Mouse (Mus musculus) lung, embryonic 16.5 days (tissue): ENCODE data around the gene Cox10. TPM values are rescaled to one million over a fixed set of nuclear protein-coding genes. Genes with fewer than 3 reads are reported as not detected.
A peak's percentile ranks its signal among the peaks of the same experiment; 100 is the strongest.

Source experiments
- ATAC-seq: fragments of 200-750 bp; cut with Nextera tagmentation; 2 replicates; pipeline ENCODE4 v1.8.0; 2017; ENCODE audit warnings: low read depth, mild to moderate bottlenecking, moderate library complexity
- H3K27ac ChIP-seq: fragments of 300-500 bp; sonication (generic); 2 replicates; pipeline ENCODE4 v1.5.1; 2014; ENCODE audit warnings: mild to moderate bottlenecking, control low read depth, low read length
- H3K27me3 ChIP-seq: fragments of 300-500 bp; sonication (generic); 2 replicates; pipeline ENCODE4 v1.6.1; 2014; ENCODE audit warnings: low read depth, low read length, mixed read lengths; ENCODE audit not compliant: control insufficient read depth, insufficient read depth
- H3K36me3 ChIP-seq: fragments of 300-500 bp; sonication (generic); 2 replicates; pipeline ENCODE4 v1.6.1; 2014; ENCODE audit warnings: low read length; ENCODE audit not compliant: control insufficient read depth, insufficient read depth
- H3K4me1 ChIP-seq: fragments of 300-500 bp; sonication (generic); replicated peaks from 2 replicates; pipeline ENCODE4 v1.6.1; 2014; ENCODE audit warnings: low read length, mixed read lengths; ENCODE audit not compliant: control insufficient read depth, insufficient read depth
- H3K4me2 ChIP-seq: fragments of 300-500 bp; sonication (generic); 2 replicates; pipeline ENCODE4 v1.6.1; 2014; ENCODE audit warnings: low read depth, low read length, control low read depth
- H3K4me3 ChIP-seq: fragments of 300-500 bp; sonication (generic); 2 replicates; pipeline ENCODE4 v1.5.1; 2014; ENCODE audit warnings: mild to moderate bottlenecking, low read length, control low read depth
- H3K9ac ChIP-seq: fragments of 300-500 bp; sonication (generic); 2 replicates; pipeline ENCODE4 v1.6.1; 2014; ENCODE audit warnings: low read length, control low read depth
- H3K9me3 ChIP-seq: fragments of 300-500 bp; sonication (generic); 2 replicates; pipeline ENCODE4 v1.6.1; 2016; ENCODE audit warnings: low read length; ENCODE audit not compliant: control insufficient read depth
- WGBS: fragments of 180-500 bp; shearing (Covaris S2); extraction: QIAGEN DNeasy Blood & Tissue Kit; methylation state at CpG from one replicate; pipeline ENCODE4 v1.1.7; 2014; 5-methylcytosine and 5-hydroxymethylcytosine counted together
- polyA plus RNA-seq: library from polyadenylated mRNA; unstranded; fragments of >200 nt; fragmentation: Nextera tagmentation; extraction: Ambion mirVana; gene quantifications from 2 replicates; pipeline ENCODE4 v1.2.1, GENCODE M21; 2015

The Cox10 gene
- polyA plus RNA-seq, 1 experiment from 2014 or later: 18.0 TPM

- H3K27me3 ChIP-seq: no peaks in the 10 kb centered on the region
- no peak overlapping the region for H3K4me3 ChIP-seq
- 76% methylated on average over 2 of the region's 2 CpGs for WGBS
- H3K36me3 ChIP-seq: no peaks in the 10 kb centered on the region; the same call in 1 of the 2 replicates
- no peaks in the 10 kb centered on the region for H3K4me1 ChIP-seq
- H3K9ac ChIP-seq: no peak overlapping the region
- H3K27ac ChIP-seq: no peak overlapping the region
- no peaks in the 10 kb centered on the region for H3K9me3 ChIP-seq
- no peak overlapping the region for H3K4me2 ChIP-seq
- no peak for ATAC-seq
Measured at GRCm38 (mm10) chr11:64059305-64059704, 20.0 kb downstream of the Cox10 start.

GRCm38 (mm10) chr11:64058474-64058873 is 20.8 kb downstream of the Cox10 start:
- Histone ChIP-seq H3K4me3 (no peak overlapping the region), H3K4me1 (no peaks in the 10 kb centered on the region), H3K9ac (no peak overlapping the region), H3K27ac (no peak overlapping the region), H3K4me2 (no peak overlapping the region), H3K36me3 (no peaks in the 10 kb centered on the region; the same call in 1 of the 2 replicates), H3K27me3 (no peaks in the 10 kb centered on the region), H3K9me3 (no peaks in the 10 kb centered on the region)
- WGBS: 92% methylated on average over 3 of the region's 3 CpGs
- no peak for ATAC-seq

GRCm38 (mm10) chr11:64053371-64053770 is 25.9 kb downstream of the Cox10 start:
- 71% methylated on average over 5 of the region's 5 CpGs for WGBS
- no peak for ATAC-seq
- H3K4me2 ChIP-seq: no peak overlapping the region

GRCm38 (mm10) chr11:64051195-64051968 is 27.9 kb downstream of the Cox10 start:
- Histone ChIP-seq H3K4me2 (no peak overlapping the region), H3K9ac (no peak overlapping the region), H3K27ac (no peak overlapping the region), H3K36me3 (no peaks in the 10 kb centered on the region), H3K4me1 (peaks cover 10% of the 10 kb centered on the region; the same call in 1 of the 2 replicates), H3K4me3 (no peak overlapping the region), H3K27me3 (no peaks in the 10 kb centered on the region), H3K9me3 (no peaks in the 10 kb centered on the region)
- 33% methylated on average over 9 of the region's 9 CpGs for WGBS
- no peak for ATAC-seq

More at GRCm38 (mm10) chr11:64053371-64053770, 25.9 kb downstream of the Cox10 start:
- Histone ChIP-seq H3K4me3 (no peak overlapping the region), H3K27ac (no peak overlapping the region), H3K36me3 (no peaks in the 10 kb centered on the region), H3K9me3 (no peaks in the 10 kb centered on the region), H3K4me1 (peaks cover 10% of the 10 kb centered on the region; the same call in 1 of the 2 replicates), H3K9ac (no peak overlapping the region), H3K27me3 (no peaks in the 10 kb centered on the region)

- H3K4me3 ChIP-seq: no peak overlapping the region
- ATAC-seq: 0 out of 2 replicates have a peak, but pooled peaks have one; percentile 10
- H3K27me3 ChIP-seq: no peaks in the 10 kb centered on the region
- H3K27ac ChIP-seq: no peak overlapping the region
- no peak overlapping the region for H3K9ac ChIP-seq
- peaks cover 10% of the 10 kb centered on the region; the same call in 1 of the 2 replicates for H3K4me1 ChIP-seq
- H3K9me3 ChIP-seq: no peaks in the 10 kb centered on the region
- WGBS: 72% methylated on average over 13 of the region's 13 CpGs
- no peaks in the 10 kb centered on the region; the same call in 1 of the 2 replicates for H3K36me3 ChIP-seq
- no peak overlapping the region for H3K4me2 ChIP-seq
Measured at GRCm38 (mm10) chr11:64047432-64047831, 31.8 kb downstream of the Cox10 start.

GRCm38 (mm10) chr11:64045041-64045440 is 34.2 kb downstream of the Cox10 start:
- Histone ChIP-seq H3K4me1 (no peaks in the 10 kb centered on the region; the same call in 1 of the 2 replicates), H3K4me3 (no peak overlapping the region), H3K9ac (no peak overlapping the region), H3K36me3 (no peaks in the 10 kb centered on the region; the same call in 1 of the 2 replicates), H3K4me2 (no peak overlapping the region), H3K27ac (no peak overlapping the region), H3K27me3 (no peaks in the 10 kb centered on the region), H3K9me3 (no peaks in the 10 kb centered on the region)
- no peak for ATAC-seq
- WGBS: 85% methylated on average over 4 of the region's 4 CpGs

GRCm38 (mm10) chr11:64044024-64044423 is 35.2 kb downstream of the Cox10 start:
- H3K36me3 ChIP-seq: no peaks in the 10 kb centered on the region; the same call in 1 of the 2 replicates
- no peak overlapping the region for H3K27ac ChIP-seq
- H3K9me3 ChIP-seq: no peaks in the 10 kb centered on the region
- no peak for ATAC-seq
- no peak overlapping the region for H3K9ac ChIP-seq
- H3K4me3 ChIP-seq: no peak overlapping the region
- no peak overlapping the region for H3K4me2 ChIP-seq
- WGBS: 80% methylated on average over 3 of the region's 3 CpGs
- H3K4me1 ChIP-seq: no peaks in the 10 kb centered on the region; the same call in 1 of the 2 replicates
- no peaks in the 10 kb centered on the region for H3K27me3 ChIP-seq

GRCm38 (mm10) chr11:64041281-64041680 is 38.0 kb downstream of the Cox10 start:
- 57% methylated on average over 7 of the region's 7 CpGs for WGBS

GRCm38 (mm10) chr11:64039600-64039999 is 39.7 kb downstream of the Cox10 start:
- no peak overlapping the region for H3K27ac ChIP-seq
- no peak overlapping the region for H3K4me3 ChIP-seq
- no peaks in the 10 kb centered on the region; the same call in 1 of the 2 replicates for H3K36me3 ChIP-seq
- H3K4me1 ChIP-seq: peaks cover 10% of the 10 kb centered on the region; the same call in 1 of the 2 replicates
- WGBS: 18% methylated on average over 1 of the region's 1 CpGs
- H3K4me2 ChIP-seq: no peak overlapping the region
- no peak overlapping the region for H3K9ac ChIP-seq
- H3K27me3 ChIP-seq: no peaks in the 10 kb centered on the region; the same call in 1 of the 2 replicates
- no peaks in the 10 kb centered on the region for H3K9me3 ChIP-seq
- no peak for ATAC-seq

More at GRCm38 (mm10) chr11:64041281-64041680, 38.0 kb downstream of the Cox10 start:
- Histone ChIP-seq H3K4me2 (no peak overlapping the region), H3K9me3 (no peaks in the 10 kb centered on the region), H3K4me3 (no peak overlapping the region), H3K9ac (no peak overlapping the region), H3K27ac (no peak overlapping the region), H3K27me3 (no peaks in the 10 kb centered on the region; the same call in 1 of the 2 replicates), H3K36me3 (no peaks in the 10 kb centered on the region; the same call in 1 of the 2 replicates), H3K4me1 (peaks cover 6% of the 10 kb centered on the region; the same call in 1 of the 2 replicates)
- no peak for ATAC-seq
